Mouse (Mus musculus) MEL (cell line): ENCODE measurements around the gene Arhgef25. TPM values are rescaled to one million over a fixed set of nuclear protein-coding genes. Genes with fewer than 3 reads are reported as not detected.

Source experiments
- DNase-seq: peaks from one replicate; pipeline ENCODE4 v3.0.0; 2011; ENCODE audit warnings: low read depth, low spot score
- H3K27ac ChIP-seq: 2 replicates; pipeline ENCODE4 v1.5.1; 2012; ENCODE audit warnings: low read depth, mild to moderate bottlenecking, control low read depth, low read length, moderate library complexity; ENCODE audit not compliant: control insufficient read depth
- H3K27me3 ChIP-seq, 2 experiments: fragments of 150-350 bp in 1 of 2; sonication (generic) in 1 of 2; 2 replicates each; pipeline ENCODE4 v1.6.1; 2012; ENCODE audit warnings: low read length in 2 of 2, mild to moderate bottlenecking in 2 of 2, improper control_type of control experiment in 1 of 2, moderate library complexity in 1 of 2; ENCODE audit not compliant: insufficient read depth in 2 of 2, control insufficient read depth in 1 of 2
- H3K36me3 ChIP-seq, 2 experiments: 2 replicates each; pipeline ENCODE4 v1.6.1; 2012 to 2014; ENCODE audit warnings: low read length in 2 of 2, improper control_type of control experiment in 1 of 2, inconsistent platforms in 1 of 2, mild to moderate bottlenecking in 1 of 2; ENCODE audit not compliant: insufficient read depth in 2 of 2, control insufficient read depth in 1 of 2
- H3K4me1 ChIP-seq, 2 experiments: fragments of 150-350 bp in 1 of 2; sonication (generic) in 1 of 2; 2 replicates each; pipeline ENCODE4 v1.6.1; 2012; ENCODE audit warnings: low read length in 2 of 2, improper control_type of control experiment in 1 of 2, mild to moderate bottlenecking in 1 of 2; ENCODE audit not compliant: insufficient read depth in 2 of 2, control insufficient read depth in 1 of 2
- H3K4me3 ChIP-seq, 2 experiments: fragments of 150-350 bp in 1 of 2; sonication (generic) in 1 of 2; 2 replicates each; pipeline ENCODE4 v1.5.1; 2012; ENCODE audit warnings: low read depth in 2 of 2, low read length in 2 of 2, mild to moderate bottlenecking in 2 of 2, moderate library complexity in 2 of 2, control low read depth in 1 of 2, improper control_type of control experiment in 1 of 2; ENCODE audit not compliant: control insufficient read depth in 1 of 2, insufficient read depth in 1 of 2
- H3K79me2 ChIP-seq: 2 replicates; pipeline ENCODE4 v1.6.1; 2012; ENCODE audit warnings: mild to moderate bottlenecking, low read length, moderate library complexity; ENCODE audit not compliant: control insufficient read depth, poor library complexity, insufficient read depth
- H3K9ac ChIP-seq: 2 replicates; pipeline ENCODE4 v1.6.1; 2012; ENCODE audit warnings: low read depth, mild to moderate bottlenecking, control low read depth, low read length, moderate library complexity; ENCODE audit not compliant: control insufficient read depth, poor library complexity, severe bottlenecking
- H3K9me3 ChIP-seq: fragments of 150-350 bp; sonication (generic); replicated peaks from 2 replicates; pipeline ENCODE4 v1.6.1; 2012; ENCODE audit warnings: mild to moderate bottlenecking, low read length, improper control_type of control experiment, moderate library complexity; ENCODE audit not compliant: insufficient read depth
- BHLHE40 ChIP-seq: IDR thresholded peaks from 2 replicates; pipeline ENCODE4 v1.6.1; 2012; ENCODE audit warnings: low read depth, mild to moderate bottlenecking, inconsistent platforms, low read length, improper control_type of control experiment, borderline replicate concordance
- CHD1 ChIP-seq: IDR thresholded peaks from 2 replicates; pipeline ENCODE4 v1.6.1; 2012; ENCODE audit warnings: low read depth, mild to moderate bottlenecking, inconsistent platforms, low read length, improper control_type of control experiment
- CHD2 ChIP-seq: IDR thresholded peaks from 2 replicates; pipeline ENCODE4 v1.6.1; 2011; ENCODE audit warnings: low read length, improper control_type of control experiment
- ELF1 ChIP-seq: IDR thresholded peaks from 2 replicates; pipeline ENCODE4 v1.6.1; 2014; ENCODE audit warnings: low read depth, mild to moderate bottlenecking, inconsistent platforms, low read length, improper control_type of control experiment, moderate library complexity
- EP300 ChIP-seq, 2 experiments: IDR thresholded peaks; 2 replicates each; pipeline ENCODE4 v1.6.1; 2011; ENCODE audit warnings: improper control_type of control experiment in 2 of 2, low read length in 2 of 2, low read depth in 1 of 2, mild to moderate bottlenecking in 1 of 2
- JUND ChIP-seq: IDR thresholded peaks from 2 replicates; pipeline ENCODE4 v1.6.1; 2011; ENCODE audit warnings: low read depth, mild to moderate bottlenecking, improper control_type of control experiment, low read length
- KAT2A ChIP-seq: conservative IDR thresholded peaks from 2 replicates; pipeline ENCODE4 v1.6.1; 2012; ENCODE audit warnings: low read depth, low read length, improper control_type of control experiment, inconsistent platforms
- MAX ChIP-seq: IDR thresholded peaks from 2 replicates; pipeline ENCODE4 v1.6.1; 2011; ENCODE audit warnings: low read length, improper control_type of control experiment
- MXI1 ChIP-seq: IDR thresholded peaks from 2 replicates; pipeline ENCODE4 v1.6.1; 2011; ENCODE audit warnings: mild to moderate bottlenecking, low read depth, low read length, improper control_type of control experiment
- MYB ChIP-seq: IDR thresholded peaks from 2 replicates; pipeline ENCODE4 v1.6.1; 2011; ENCODE audit warnings: mild to moderate bottlenecking, low read depth, low read length, improper control_type of control experiment
- POLR2AphosphoS2 ChIP-seq: IDR thresholded peaks from 2 replicates; pipeline ENCODE4 v1.6.1; 2011; ENCODE audit warnings: low read length, improper control_type of control experiment
- POLR2AphosphoS5 ChIP-seq: IDR thresholded peaks from 2 replicates; pipeline ENCODE4 v1.6.1; 2012; ENCODE audit warnings: low read depth, borderline replicate concordance, mild to moderate bottlenecking, inconsistent platforms, low read length, moderate library complexity, mixed read lengths
- RAD21 ChIP-seq: IDR thresholded peaks from 2 replicates; pipeline ENCODE4 v1.6.1; 2011; ENCODE audit warnings: mild to moderate bottlenecking, low read depth, low read length, improper control_type of control experiment
- RCOR1 ChIP-seq: IDR thresholded peaks from 2 replicates; pipeline ENCODE4 v1.6.1; 2012; ENCODE audit warnings: low read depth, mild to moderate bottlenecking, inconsistent platforms, low read length, improper control_type of control experiment
- SIN3A ChIP-seq: IDR thresholded peaks from 2 replicates; pipeline ENCODE4 v1.6.1; 2012; ENCODE audit warnings: low read length, improper control_type of control experiment, inconsistent platforms
- SMC3 ChIP-seq: IDR thresholded peaks from 2 replicates; pipeline ENCODE4 v1.6.1; 2011; ENCODE audit warnings: low read depth, low read length, improper control_type of control experiment
- TBP ChIP-seq: IDR thresholded peaks from 2 replicates; pipeline ENCODE4 v1.8.0; 2011; ENCODE audit warnings: low read depth, low read length, improper control_type of control experiment
- TCF12 ChIP-seq: IDR thresholded peaks from 2 replicates; pipeline ENCODE4 v1.6.1; 2014; ENCODE audit warnings: low read depth, mild to moderate bottlenecking, inconsistent platforms, low read length, improper control_type of control experiment, moderate library complexity
- UBTF ChIP-seq: IDR thresholded peaks from 2 replicates; pipeline ENCODE4 v1.6.1; 2012; ENCODE audit warnings: low read depth, mild to moderate bottlenecking, inconsistent platforms, low read length, improper control_type of control experiment, moderate library complexity, borderline replicate concordance; ENCODE audit not compliant: insufficient read depth
- USF1 ChIP-seq: IDR thresholded peaks from 2 replicates; pipeline ENCODE4 v1.6.1; 2014; ENCODE audit warnings: low read depth, mild to moderate bottlenecking, inconsistent platforms, low read length, improper control_type of control experiment, moderate library complexity
- USF2 ChIP-seq, 2 experiments: IDR thresholded peaks; 2 replicates each; pipeline ENCODE4 v1.6.1; 2011 to 2012; ENCODE audit warnings: improper control_type of control experiment in 2 of 2, low read length in 2 of 2, borderline replicate concordance in 1 of 2, inconsistent platforms in 1 of 2, low read depth in 1 of 2, mild to moderate bottlenecking in 1 of 2; ENCODE audit not compliant: insufficient read depth in 1 of 2
- ZNF384 ChIP-seq: IDR thresholded peaks from 2 replicates; pipeline ENCODE4 v1.6.1; 2012; ENCODE audit warnings: low read depth, mild to moderate bottlenecking, inconsistent platforms, low read length, improper control_type of control experiment
- polyA plus RNA-seq, 2 experiments: library from polyadenylated mRNA; stranded (reverse) in 1 of 2; unstranded in 1 of 2; fragments of >175 nt in 1 of 2; fragments of >200 nt in 1 of 2; gene quantifications; 2 replicates each; pipeline versions ENCODE4 v1.2.1 to v1.2.4; 2012; ENCODE audit warnings: low replicate concordance in 2 of 2, low read depth in 1 of 2; ENCODE audit not compliant: insufficient read length in 2 of 2, insufficient read depth in 1 of 2, missing spikeins in 1 of 2
- total RNA-seq: library from RNA; depleted of rRNA; stranded (reverse); fragments of 300-350 nt; gene quantifications from 2 replicates; pipeline ENCODE4 v1.2.3, GENCODE M21; 2012

Arhgef25 gene
- total and polyA plus RNA-seq, 3 experiments: 16.9 to 44.6 TPM; not detected in 1

GRCm38 (mm10) chr10:127217177-127217576 lies 27.3 kb upstream of the Arhgef25 start:
- H3K4me3 ChIP-seq: no peak overlapping the region
- no peaks in the 10 kb centered on the region for H3K9me3 ChIP-seq
- H3K79me2 ChIP-seq: no peaks in the 10 kb centered on the region
- H3K4me1 ChIP-seq: 0 out of 4 replicates have a peak, but pooled peaks cover 0 to 6% of the 10 kb centered on the region in 2 experiments
- H3K9ac ChIP-seq: no peak overlapping the region
- no peak overlapping the region for H3K27ac ChIP-seq
- no peak for TF ChIP-seq MAX
- no peak for TF ChIP-seq MYB
- TF ChIP-seq EP300 (IDR thresholded peaks at IDR 0.05; ENCODE audit: low read depth in 1 of 2, low read length in 2 of 2): no peak
- no peak for TF ChIP-seq TBP
- no peak for TF ChIP-seq ZNF384
- no peak for TF ChIP-seq TCF12
- TF ChIP-seq RAD21: no peak
- no peak for TF ChIP-seq CHD2
- TF ChIP-seq SMC3: no peak
- TF ChIP-seq CHD1: no peak
- no peak for TF ChIP-seq UBTF
- no peak for TF ChIP-seq USF1
- TF ChIP-seq ELF1: no peak
- TF ChIP-seq, all 39 proteins: peak for 0
- Histone ChIP-seq H3K36me3 (no peaks in the 10 kb centered on the region; a peak in 1 of 4 replicates), H3K27me3 (no peaks in the 10 kb centered on the region)
- no peak for DNase-seq

GRCm38 (mm10) chr10:127216456-127216855 lies 26.6 kb upstream of the Arhgef25 start:
- no peaks in the 10 kb centered on the region for H3K27me3 ChIP-seq
- peaks cover 0 to 9% of the 10 kb centered on the region in 2 experiments; a peak in 1 of 4 replicates for H3K4me1 ChIP-seq
- no peak overlapping the region for H3K9ac ChIP-seq
- H3K36me3 ChIP-seq: peaks cover 0 to 2% of the 10 kb centered on the region in 2 experiments; a peak in 1 of 4 replicates
- H3K4me3 ChIP-seq: no peak overlapping the region
- H3K79me2 ChIP-seq: peaks cover 1% of the 10 kb centered on the region; the same call in 1 of the 2 replicates
- no peaks in the 10 kb centered on the region for H3K9me3 ChIP-seq
- no peak for DNase-seq
- TF ChIP-seq USF1: no peak
- no peak for TF ChIP-seq SIN3A
- no peak for TF ChIP-seq TBP
- no peak for TF ChIP-seq RCOR1
- TF ChIP-seq USF2 (IDR thresholded peaks at IDR 0.05; ENCODE audit: borderline replicate concordance in 1 of 2, insufficient read depth in 1 of 2, low read depth in 1 of 2, low read length in 2 of 2): no peak
- TF ChIP-seq MYB: no peak
- no peak for TF ChIP-seq POLR2AphosphoS5
- TF ChIP-seq KAT2A: no peak
- TF ChIP-seq MXI1: no peak
- no peak for TF ChIP-seq BHLHE40
- no peak for TF ChIP-seq CHD1
- no peak for TF ChIP-seq POLR2AphosphoS2
- TF ChIP-seq UBTF: no peak
- no peak for TF ChIP-seq JUND
- no peak overlapping the region for H3K27ac ChIP-seq
